Mouse (Mus musculus): ENCODE results near the gene Efcab11. TPM values are rescaled to one million over a fixed set of nuclear protein-coding genes. Genes with fewer than 3 reads are reported as not detected.

Gene Efcab11
- polyA plus RNA-seq, 1 experiment from 2014 or later = 8.8 TPM

GRCm38 (mm10) chr12:99723791-99724190 lies 160.4 kb downstream of the Efcab11 start:
- no peak for ATAC-seq (replicated peaks; ENCODE audit: extremely low read depth, insufficient read depth, low FRiP score)
- no peak overlapping the region for H3K4me2 ChIP-seq (ENCODE audit: low read depth, low read length)
- H3K4me3 ChIP-seq (ENCODE audit: low read length) = no peak overlapping the region
- H3K27ac ChIP-seq (ENCODE audit: low read length) = no peak overlapping the region
- no peaks in the 10 kb centered on the region for H3K36me3 ChIP-seq (ENCODE audit: control insufficient read depth, insufficient read depth)
- no peak overlapping the region for H3K9ac ChIP-seq (ENCODE audit: low read length)
- no peaks in the 10 kb centered on the region for H3K27me3 ChIP-seq (ENCODE audit: control insufficient read depth, insufficient read depth, low read length)
- WGBS = 71% methylated on average over 8 of the region's 8 CpGs
- H3K9me3 ChIP-seq (replicated peaks; ENCODE audit: control insufficient read depth, low read length) = no peaks in the 10 kb centered on the region
- peaks cover 10% of the 10 kb centered on the region for H3K4me1 ChIP-seq (ENCODE audit: control insufficient read depth, insufficient read depth, low read length)

GRCm38 (mm10) chr12:99721318-99721717 lies 162.9 kb downstream of the Efcab11 start:
- peaks cover 12% of the 10 kb centered on the region for H3K4me1 ChIP-seq (ENCODE audit: control insufficient read depth, insufficient read depth, low read length)
- no peak overlapping the region; the same call in 1 of the 2 replicates for H3K9ac ChIP-seq (ENCODE audit: low read length)
- H3K36me3 ChIP-seq (ENCODE audit: control insufficient read depth, insufficient read depth) = no peaks in the 10 kb centered on the region
- no peak overlapping the region for H3K4me3 ChIP-seq (ENCODE audit: low read length)
- H3K9me3 ChIP-seq (replicated peaks; ENCODE audit: control insufficient read depth, low read length) = no peaks in the 10 kb centered on the region
- H3K27me3 ChIP-seq (ENCODE audit: control insufficient read depth, insufficient read depth, low read length) = no peaks in the 10 kb centered on the region
- ATAC-seq (replicated peaks; ENCODE audit: extremely low read depth, insufficient read depth, low FRiP score) = peak; percentile 37
- 65% methylated on average over 10 of the region's 10 CpGs for WGBS
- H3K4me2 ChIP-seq (ENCODE audit: low read depth, low read length) = peak overlapping the region; percentile 32; the same call in 1 of the 2 replicates
- no peak overlapping the region for H3K27ac ChIP-seq (ENCODE audit: low read length)

- H3K9me3 ChIP-seq (replicated peaks; ENCODE audit: control insufficient read depth, low read length) = no peaks in the 10 kb centered on the region
- H3K9ac ChIP-seq (ENCODE audit: low read length) = no peak overlapping the region
- peaks cover 27% of the 10 kb centered on the region for H3K4me1 ChIP-seq (ENCODE audit: control insufficient read depth, insufficient read depth, low read length)
- H3K36me3 ChIP-seq (ENCODE audit: control insufficient read depth, insufficient read depth) = no peaks in the 10 kb centered on the region
- no peak overlapping the region for H3K4me2 ChIP-seq (ENCODE audit: low read depth, low read length)
- WGBS = 87% methylated on average over 11 of the region's 11 CpGs
- no peak for ATAC-seq (replicated peaks; ENCODE audit: extremely low read depth, insufficient read depth, low FRiP score)
- no peaks in the 10 kb centered on the region for H3K27me3 ChIP-seq (ENCODE audit: control insufficient read depth, insufficient read depth, low read length)
- no peak overlapping the region for H3K27ac ChIP-seq (ENCODE audit: low read length)
- H3K4me3 ChIP-seq (ENCODE audit: low read length) = no peak overlapping the region
These were observed 164.5 kb downstream of the Efcab11 start for GRCm38 (mm10) chr12:99719777-99720176.

- H3K9ac ChIP-seq (ENCODE audit: low read length) = no peak overlapping the region
- H3K4me3 ChIP-seq (ENCODE audit: low read length) = no peak overlapping the region
- ATAC-seq (replicated peaks; ENCODE audit: extremely low read depth, insufficient read depth, low FRiP score) = no peak
- no peaks in the 10 kb centered on the region for H3K9me3 ChIP-seq (replicated peaks; ENCODE audit: control insufficient read depth, low read length)
- H3K27ac ChIP-seq (ENCODE audit: low read length) = no peak overlapping the region
- no peak overlapping the region for H3K4me2 ChIP-seq (ENCODE audit: low read depth, low read length)
- H3K27me3 ChIP-seq (ENCODE audit: control insufficient read depth, insufficient read depth, low read length) = no peaks in the 10 kb centered on the region
- peaks cover 27% of the 10 kb centered on the region for H3K4me1 ChIP-seq (ENCODE audit: control insufficient read depth, insufficient read depth, low read length)
- WGBS = 94% methylated on average over 2 of the region's 2 CpGs
- H3K36me3 ChIP-seq (ENCODE audit: control insufficient read depth, insufficient read depth) = no peaks in the 10 kb centered on the region
These were observed 166.1 kb downstream of the Efcab11 start for GRCm38 (mm10) chr12:99718161-99718560.

- H3K9ac ChIP-seq (ENCODE audit: low read length) = no peak overlapping the region
- no peaks in the 10 kb centered on the region for H3K27me3 ChIP-seq (ENCODE audit: control insufficient read depth, insufficient read depth, low read length)
- no peak overlapping the region for H3K4me2 ChIP-seq (ENCODE audit: low read depth, low read length)
- H3K9me3 ChIP-seq (replicated peaks; ENCODE audit: control insufficient read depth, low read length) = no peaks in the 10 kb centered on the region
- H3K4me3 ChIP-seq (ENCODE audit: low read length) = no peak overlapping the region
- H3K27ac ChIP-seq (ENCODE audit: low read length) = peak overlapping the region; percentile 36
- no peaks in the 10 kb centered on the region for H3K36me3 ChIP-seq (ENCODE audit: control insufficient read depth, insufficient read depth)
- peak; percentile 37; the same call in 1 of the 2 replicates for ATAC-seq (replicated peaks; ENCODE audit: extremely low read depth, insufficient read depth, low FRiP score)
- WGBS = 42% methylated on average over 8 of the region's 8 CpGs
- peaks cover 25% of the 10 kb centered on the region for H3K4me1 ChIP-seq (ENCODE audit: control insufficient read depth, insufficient read depth, low read length)
These were observed 168.1 kb downstream of the Efcab11 start for GRCm38 (mm10) chr12:99716038-99716610.

- Histone ChIP-seq H3K4me3 (ENCODE audit: low read length) (no peak overlapping the region), H3K4me1 (ENCODE audit: control insufficient read depth, insufficient read depth, low read length) (peaks cover 22% of the 10 kb centered on the region), H3K9ac (ENCODE audit: low read length) (no peak overlapping the region), H3K27me3 (ENCODE audit: control insufficient read depth, insufficient read depth, low read length) (no peaks in the 10 kb centered on the region), H3K9me3 (replicated peaks; ENCODE audit: control insufficient read depth, low read length) (no peaks in the 10 kb centered on the region), H3K36me3 (ENCODE audit: control insufficient read depth, insufficient read depth) (no peaks in the 10 kb centered on the region), H3K27ac (ENCODE audit: low read length) (peak overlapping the region; percentile 36), H3K4me2 (ENCODE audit: low read depth, low read length) (no peak overlapping the region)
- WGBS = 47% methylated on average over 9 of the region's 9 CpGs
- no peak for ATAC-seq (replicated peaks; ENCODE audit: extremely low read depth, insufficient read depth, low FRiP score)
These were observed 168.9 kb downstream of the Efcab11 start for GRCm38 (mm10) chr12:99715129-99716037.

- Histone ChIP-seq H3K27me3 (ENCODE audit: control insufficient read depth, insufficient read depth, low read length) (no peaks in the 10 kb centered on the region), H3K4me1 (ENCODE audit: control insufficient read depth, insufficient read depth, low read length) (peaks cover 22% of the 10 kb centered on the region), H3K9me3 (replicated peaks; ENCODE audit: control insufficient read depth, low read length) (no peaks in the 10 kb centered on the region), H3K9ac (ENCODE audit: low read length) (no peak overlapping the region), H3K36me3 (ENCODE audit: control insufficient read depth, insufficient read depth) (no peaks in the 10 kb centered on the region), H3K27ac (ENCODE audit: low read length) (peak overlapping the region; percentile 49), H3K4me2 (ENCODE audit: low read depth, low read length) (peak overlapping the region; percentile 39), H3K4me3 (ENCODE audit: low read length) (no peak overlapping the region)
- ATAC-seq (replicated peaks; ENCODE audit: extremely low read depth, insufficient read depth, low FRiP score) = peak; percentile 54; the same call in 1 of the 2 replicates
- 22% methylated on average over 5 of the region's 5 CpGs for WGBS
These were observed 172.0 kb downstream of the Efcab11 start for GRCm38 (mm10) chr12:99712214-99712613.

GRCm38 (mm10) chr12:99702248-99702647 lies 182.0 kb downstream of the Efcab11 start:
- H3K9ac ChIP-seq (ENCODE audit: low read length) = no peak overlapping the region
- H3K4me1 ChIP-seq (ENCODE audit: control insufficient read depth, insufficient read depth, low read length) = peaks cover 4% of the 10 kb centered on the region; the same call in 1 of the 2 replicates
- WGBS = 43% methylated on average over 8 of the region's 8 CpGs
- no peak overlapping the region for H3K4me3 ChIP-seq (ENCODE audit: low read length)
- H3K27me3 ChIP-seq (ENCODE audit: control insufficient read depth, insufficient read depth, low read length) = no peaks in the 10 kb centered on the region
- H3K36me3 ChIP-seq (ENCODE audit: control insufficient read depth, insufficient read depth) = no peaks in the 10 kb centered on the region
- H3K9me3 ChIP-seq (replicated peaks; ENCODE audit: control insufficient read depth, low read length) = no peaks in the 10 kb centered on the region
- H3K4me2 ChIP-seq (ENCODE audit: low read depth, low read length) = no peak overlapping the region
- ATAC-seq (replicated peaks; ENCODE audit: extremely low read depth, insufficient read depth, low FRiP score) = 0 out of 2 replicates have a peak, but pooled peaks have one; percentile 45
- no peak overlapping the region for H3K27ac ChIP-seq (ENCODE audit: low read length)

GRCm38 (mm10) chr12:99700380-99700779 lies 183.9 kb downstream of the Efcab11 start:
- no peak for ATAC-seq (replicated peaks; ENCODE audit: extremely low read depth, insufficient read depth, low FRiP score)
- 43% methylated on average over 7 of the region's 7 CpGs for WGBS
- Histone ChIP-seq H3K36me3 (ENCODE audit: control insufficient read depth, insufficient read depth) (no peaks in the 10 kb centered on the region), H3K4me1 (ENCODE audit: control insufficient read depth, insufficient read depth, low read length) (peaks cover 4% of the 10 kb centered on the region; the same call in 1 of the 2 replicates), H3K4me2 (ENCODE audit: low read depth, low read length) (no peak overlapping the region), H3K9me3 (replicated peaks; ENCODE audit: control insufficient read depth, low read length) (no peaks in the 10 kb centered on the region), H3K9ac (ENCODE audit: low read length) (no peak overlapping the region), H3K4me3 (ENCODE audit: low read length) (no peak overlapping the region), H3K27ac (ENCODE audit: low read length) (no peak overlapping the region), H3K27me3 (ENCODE audit: control insufficient read depth, insufficient read depth, low read length) (no peaks in the 10 kb centered on the region)
